In genomic region chr11:80477341-80478199, GRCm38 (mm10) we compare ENCODE assay signal across 8 mouse cellular contexts. TPM values are rescaled to one million over a fixed set of nuclear protein-coding genes. Genes with fewer than 3 reads are reported as not detected.
DNase-seq lines count a peak whose midpoint lies in the region; TF ChIP-seq lines count a peak whose summit lies in the region.

No protein-coding gene starts in this region.

- no peak for TF ChIP-seq CTCF in layer of hippocampus, adult 2 months (conservative IDR thresholded peaks at IDR 0.05)
- no peak for TF ChIP-seq CTCF in bone marrow, adult 2 months (IDR thresholded peaks at IDR 0.05; ENCODE audit: control insufficient read depth, insufficient read depth, low read length)
- no peak for TF ChIP-seq CTCF in embryonic fibroblast, embryonic 13.5 days (IDR thresholded peaks at IDR 0.05; ENCODE audit: borderline replicate concordance, insufficient read depth, low read length)

- peak overlapping the region; percentile 92 for H3K4me3 ChIP-seq in layer of hippocampus, adult 2 months
- H3K4me3 ChIP-seq in bone marrow, adult 2 months (replicated peaks; ENCODE audit: control insufficient read depth, low read depth, low read length), result peak overlapping the region; percentile 95
- peak overlapping the region; percentile 50 for H3K4me3 ChIP-seq in embryonic fibroblast, embryonic 13.5 days (ENCODE audit: insufficient read depth, low read length)
- H3K4me3 ChIP-seq in midbrain, embryonic 10.5 days, result peak overlapping the region; percentile 82

- peaks cover 47% of the 10 kb centered on the region for H3K36me3 ChIP-seq in midbrain, embryonic 10.5 days

- 20% methylated on average over 55 of the region's 55 CpGs for WGBS in bone marrow, adult 2 months
- WGBS in midbrain, embryonic 10.5 days, result 14% methylated on average over 55 of the region's 55 CpGs

- peaks cover 3% of the 10 kb centered on the region for H3K4me1 ChIP-seq in bone marrow, adult 2 months (ENCODE audit: control insufficient read depth, insufficient read depth, low read length)
- H3K4me1 ChIP-seq in embryonic fibroblast, embryonic 13.5 days (ENCODE audit: control insufficient read depth, insufficient read depth, low read length), result no peaks in the 10 kb centered on the region
- peaks cover 55% of the 10 kb centered on the region for H3K4me1 ChIP-seq in midbrain, embryonic 10.5 days

- no peak for DNase-seq in layer of hippocampus, adult 2 months (ENCODE audit: low spot score in 2 of 2)
- no peak for DNase-seq in layer of hippocampus, adult 11-12 months (ENCODE audit: low spot score)
- peak; percentile 22 for DNase-seq in kidney, adult 18-20 months
- peak; percentile 41 for DNase-seq in midbrain, embryonic 10.5 days (ENCODE audit: low spot score)
- DNase-seq in thymus, postnatal 4 days, result peak; percentile 61
- DNase-seq in urinary bladder, postnatal 36 days (ENCODE audit: low spot score in 2 of 2), result no peak

- peak; percentile 9; the same call in 1 of the 2 replicates for TF ChIP-seq POLR2A in bone marrow, adult 2 months (IDR thresholded peaks at IDR 0.05; ENCODE audit: borderline replicate concordance, control insufficient read depth, low read depth, low read length)
- no peak for TF ChIP-seq POLR2A in embryonic fibroblast, embryonic 13.5 days (IDR thresholded peaks at IDR 0.05; ENCODE audit: low read depth, low read length)

- peaks cover 73% of the 10 kb centered on the region for H3K27me3 ChIP-seq in midbrain, embryonic 10.5 days (ENCODE audit: low read depth, poor library complexity, severe bottlenecking)

- H3K27ac ChIP-seq in layer of hippocampus, adult 2 months, result peak overlapping the region; percentile 93
- peak overlapping the region; percentile 91 for H3K27ac ChIP-seq in bone marrow, adult 2 months (ENCODE audit: control insufficient read depth, insufficient read depth, low read depth, low read length, poor library complexity)
- H3K27ac ChIP-seq in embryonic fibroblast, embryonic 13.5 days (ENCODE audit: insufficient read depth, low read length), result no peak overlapping the region
- peak overlapping the region; percentile 91 for H3K27ac ChIP-seq in midbrain, embryonic 10.5 days (replicated peaks)

- H3K9me3 ChIP-seq in midbrain, embryonic 10.5 days (replicated peaks), result no peaks in the 10 kb centered on the region

RNA-seq across cellular contexts. Expression of gene Cdk5r1, which starts 0.7 kb away (rescaled TPM):
- total RNA-seq in layer of hippocampus, adult 2 months (2021), result 100 to 1,000 TPM; 218 to 227 TPM
- 2.4 and 3.2 TPM in 2 replicates for polyA plus RNA-seq in bone marrow, adult 2 months (2011; ENCODE audit: insufficient read depth, insufficient read length, low replicate concordance, missing spikeins)
- polyA plus RNA-seq in embryonic fibroblast, embryonic 13.5 days (2011; ENCODE audit: insufficient read length, low read depth, missing spikeins), result 0.77 and 1.0 TPM in 2 replicates
- polyA plus RNA-seq in midbrain, embryonic 10.5 days (2016; fragmentation: Nextera tagmentation; extraction: Ambion mirVana), result 5.2 and 11.2 TPM in 2 replicates

RNA-seq across cellular contexts. Expression of gene Psmd11, which starts 49.2 kb away (rescaled TPM):
- total RNA-seq in layer of hippocampus, adult 2 months (2021), result 100 to 1,000 TPM in 1 of 2 experiments, 10 to 100 TPM in 1; 93.8 to 101 TPM
- 59.0 and 71.3 TPM in 2 replicates for polyA plus RNA-seq in bone marrow, adult 2 months (2011; ENCODE audit: insufficient read depth, insufficient read length, low replicate concordance, missing spikeins)
- 131 and 170 TPM in 2 replicates for polyA plus RNA-seq in embryonic fibroblast, embryonic 13.5 days (2011; ENCODE audit: insufficient read length, low read depth, missing spikeins)
- 400 and 418 TPM in 2 replicates for polyA plus RNA-seq in midbrain, embryonic 10.5 days (2016; fragmentation: Nextera tagmentation; extraction: Ambion mirVana)

Comparison
In these comparisons a context has a peak if more than half of its experiments do, and no peak if none do; other contexts are left out.
1. DNase-seq: peak in kidney, adult 18-20 months (single experiment), midbrain, embryonic 10.5 days (single experiment) and thymus, postnatal 4 days (single experiment); none in layer of hippocampus, adult 2 months (0 of 2), layer of hippocampus, adult 11-12 months (single experiment) and urinary bladder, postnatal 36 days (0 of 2).
2. Peak in every context shown above with its lines, with median percentiles within 50 percentile points of each other: H3K4me3 ChIP-seq.